Mouse (Mus musculus): ENCODE measurements at regions not wholly inside any gene's neighbourhood (a gene's known extent, or its start where the extent isn't known, plus 50 kb on each side); places are given as distances from the start of the nearest gene placed in this dataset.

DNA sequence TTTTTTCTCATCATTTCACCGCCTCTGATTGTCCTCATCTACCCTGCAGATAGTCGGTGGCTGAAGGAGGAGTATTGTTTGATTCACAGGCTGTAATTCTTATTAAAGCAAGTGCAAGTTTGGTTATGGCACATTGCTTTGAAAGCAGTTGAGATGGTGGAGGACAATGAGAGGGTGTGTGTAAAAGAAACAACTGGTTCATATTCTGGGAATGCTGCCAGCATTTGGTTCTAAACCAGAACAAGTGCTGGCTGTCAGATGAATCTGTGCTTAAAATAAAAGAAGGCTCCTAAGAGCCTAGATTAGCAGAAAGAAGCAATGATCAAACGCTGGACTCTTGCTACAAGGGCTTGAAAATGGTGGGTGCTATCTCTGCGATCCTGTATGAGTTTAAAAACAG lies 622.7 kb upstream of the Fam241a start:
- Histone ChIP-seq H3K4me2 (ENCODE audit: insufficient read depth, low read depth, poor library complexity, severe bottlenecking) (no peak overlapping the region), H3K79me2 (replicated peaks; ENCODE audit: control insufficient read depth, extremely low read depth, insufficient read depth, poor library complexity, severe bottlenecking) (no peaks in the 10 kb centered on the region), H3K36me3 (replicated peaks in 1 of 2; ENCODE audit: control insufficient read depth in 1 of 2, insufficient read depth in 1 of 2, low read length in 1 of 2) (no peaks in the 10 kb centered on the region), H3K9ac (ENCODE audit: insufficient read depth, low read depth) (no peak overlapping the region), H3K9me3 (replicated peaks; ENCODE audit: low read length) (peaks cover 35% of the 10 kb centered on the region), H3K4me3 (replicated peaks in 1 of 3; ENCODE audit: low read depth in 2 of 3, low read length in 2 of 3, poor library complexity in 1 of 3) (no peak overlapping the region), H3K4me1 (ENCODE audit: control insufficient read depth in 1 of 2, insufficient read depth in 2 of 2) (no peaks in the 10 kb centered on the region), H3K27me3 (replicated peaks) (no peaks in the 10 kb centered on the region), H3K27ac (ENCODE audit: insufficient read depth, low read depth) (no peak overlapping the region)
- in situ Hi-C loops (cut with MboI; ENCODE audit: low pct_ligation_motif_present, low pct_unique_long_range_greater_than_20kb, low sequenced_read_pairs) (no loop called here), dilution Hi-C loops (cut with MboI; ENCODE audit: extremely low pct_ligation_motif_present, extremely low pct_unique_long_range_greater_than_20kb, low sequenced_read_pairs) (no loop called here)
- no peak for TF ChIP-seq BHLHE40 (IDR thresholded peaks at IDR 0.05; ENCODE audit: low read depth, low read length)
- TF ChIP-seq CTCF (conservative IDR thresholded peaks at IDR 0.05 in 1 of 2, IDR thresholded peaks at IDR 0.05 in 1 of 2; ENCODE audit: low read depth in 2 of 2, low read length in 2 of 2), result no peak
- TF ChIP-seq TCF12 (IDR thresholded peaks at IDR 0.05; ENCODE audit: low read depth, low read length), result no peak
- no peak for TF ChIP-seq ZNF384 (IDR thresholded peaks at IDR 0.05; ENCODE audit: low read depth, low read length)
- no peak for DNase-seq (ENCODE audit: extremely low read depth)

DNA sequence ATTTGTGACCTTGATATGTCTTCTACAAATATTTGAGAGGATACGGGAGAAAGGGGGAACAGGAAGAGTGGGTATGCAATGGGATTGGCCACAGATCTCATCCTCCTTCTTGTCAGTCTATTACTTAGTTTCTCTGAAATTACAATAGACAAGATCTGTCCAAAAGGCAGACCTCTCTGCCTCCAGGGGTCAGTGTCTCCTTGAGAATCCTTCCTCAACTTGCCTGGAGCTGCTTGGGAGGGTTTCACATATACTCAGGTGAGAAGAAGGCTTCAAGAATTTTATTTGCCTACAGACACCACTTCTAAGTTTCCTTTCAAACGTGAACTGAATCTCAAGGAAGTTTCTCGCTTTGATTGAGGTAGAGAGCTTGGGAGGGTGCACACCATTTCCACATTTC lies 575.0 kb upstream of the Fam241a start:
- dilution Hi-C loops (cut with MboI; ENCODE audit: extremely low pct_ligation_motif_present, extremely low pct_unique_long_range_greater_than_20kb, low sequenced_read_pairs), result no loop called here
- Histone ChIP-seq H3K4me3 (replicated peaks in 1 of 3; ENCODE audit: low read depth in 2 of 3, low read length in 2 of 3, poor library complexity in 1 of 3) (no peak overlapping the region), H3K27me3 (replicated peaks) (no peaks in the 10 kb centered on the region), H3K9ac (ENCODE audit: insufficient read depth, low read depth) (no peak overlapping the region), H3K9me3 (replicated peaks; ENCODE audit: low read length) (peaks cover 20% of the 10 kb centered on the region), H3K79me2 (replicated peaks; ENCODE audit: control insufficient read depth, extremely low read depth, insufficient read depth, poor library complexity, severe bottlenecking) (no peaks in the 10 kb centered on the region), H3K4me1 (ENCODE audit: control insufficient read depth in 1 of 2, insufficient read depth in 2 of 2) (no peaks in the 10 kb centered on the region), H3K36me3 (replicated peaks in 1 of 2; ENCODE audit: control insufficient read depth in 1 of 2, insufficient read depth in 1 of 2, low read length in 1 of 2) (no peaks in the 10 kb centered on the region), H3K27ac (ENCODE audit: insufficient read depth, low read depth) (no peak overlapping the region), H3K4me2 (ENCODE audit: insufficient read depth, low read depth, poor library complexity, severe bottlenecking) (no peak overlapping the region)
- TF ChIP-seq CHD1 (IDR thresholded peaks at IDR 0.05; ENCODE audit: low read depth, low read length) (no peak), PAX5 (IDR thresholded peaks at IDR 0.05; ENCODE audit: low read length) (no peak), GABPA (IDR thresholded peaks at IDR 0.05; ENCODE audit: insufficient replicate concordance, low read depth, low read length) (no peak), BHLHE40 (IDR thresholded peaks at IDR 0.05; ENCODE audit: low read depth, low read length) (no peak), RCOR1 (conservative IDR thresholded peaks at IDR 0.05; ENCODE audit: low read depth, low read length) (no peak), ELF1 (IDR thresholded peaks at IDR 0.05; ENCODE audit: low read depth, low read length) (no peak), JUND (conservative IDR thresholded peaks at IDR 0.05; ENCODE audit: low read depth, low read length) (no peak), ZKSCAN1 (IDR thresholded peaks at IDR 0.05; ENCODE audit: borderline replicate concordance, low read depth, low read length) (no peak), HCFC1 (IDR thresholded peaks at IDR 0.05; ENCODE audit: low read depth, low read length) (no peak), ZC3H11A (IDR thresholded peaks at IDR 0.05; ENCODE audit: low read depth, low read length) (no peak), CTCF (conservative IDR thresholded peaks at IDR 0.05 in 1 of 2, IDR thresholded peaks at IDR 0.05 in 1 of 2; ENCODE audit: low read depth in 2 of 2, low read length in 2 of 2) (no peak), MAZ (IDR thresholded peaks at IDR 0.05; ENCODE audit: low read depth, low read length) (no peak), MAFK (IDR thresholded peaks at IDR 0.05; ENCODE audit: insufficient replicate concordance, low read length) (no peak), NELFE (IDR thresholded peaks at IDR 0.05; ENCODE audit: low read depth, low read length) (no peak), POLR2A (IDR thresholded peaks at IDR 0.05; ENCODE audit: low read depth, low read length) (no peak), CHD2 (IDR thresholded peaks at IDR 0.05; ENCODE audit: low read length) (no peak), TCF12 (IDR thresholded peaks at IDR 0.05; ENCODE audit: low read depth, low read length) (no peak)
- in situ Hi-C loops (cut with MboI; ENCODE audit: low pct_ligation_motif_present, low pct_unique_long_range_greater_than_20kb, low sequenced_read_pairs), result no loop called here
- DNase-seq (ENCODE audit: extremely low read depth), result no peak
